Mouse (Mus musculus): ENCODE results near the gene Krt4.

Gene Krt4

GRCm38 (mm10) chr15:101892820-101893219 lies 31.7 kb downstream of the Krt4 start, which contains the start of gene Krt76:
Gene Krt76, minus strand, starts transcription at chr15:101892920.
- DNase-seq (ENCODE audit: low spot score in 2 of 2): no peak

GRCm38 (mm10) chr15:101879776-101880175 lies 44.8 kb downstream of the Krt4 start:
- DNase-seq (ENCODE audit: low spot score in 2 of 2): no peak

GRCm38 (mm10) chr15:101878041-101878440 lies 46.5 kb downstream of the Krt4 start:
- DNase-seq (ENCODE audit: low spot score in 2 of 2): no peak

DNA sequence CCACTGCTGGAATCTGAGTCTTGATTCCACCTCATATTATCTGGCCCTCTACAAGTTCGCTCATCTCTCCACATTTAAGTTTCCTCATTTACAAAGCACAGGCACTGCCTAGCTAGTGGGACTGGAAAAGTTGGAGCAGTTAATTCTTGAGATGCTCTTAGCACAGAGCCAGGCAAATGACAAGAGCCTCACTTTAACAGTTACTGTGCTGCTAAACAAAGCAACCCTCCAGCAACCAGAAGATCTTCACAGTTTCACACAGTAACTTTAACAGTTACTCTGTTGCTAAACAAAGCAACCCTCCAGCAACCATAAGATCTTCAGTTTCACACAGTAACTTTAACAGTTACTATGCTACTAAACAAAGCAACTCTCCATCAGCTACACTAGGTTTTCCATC lies 50.2 kb downstream of the Krt4 start:
- DNase-seq (ENCODE audit: low spot score in 2 of 2): no peak

DNA sequence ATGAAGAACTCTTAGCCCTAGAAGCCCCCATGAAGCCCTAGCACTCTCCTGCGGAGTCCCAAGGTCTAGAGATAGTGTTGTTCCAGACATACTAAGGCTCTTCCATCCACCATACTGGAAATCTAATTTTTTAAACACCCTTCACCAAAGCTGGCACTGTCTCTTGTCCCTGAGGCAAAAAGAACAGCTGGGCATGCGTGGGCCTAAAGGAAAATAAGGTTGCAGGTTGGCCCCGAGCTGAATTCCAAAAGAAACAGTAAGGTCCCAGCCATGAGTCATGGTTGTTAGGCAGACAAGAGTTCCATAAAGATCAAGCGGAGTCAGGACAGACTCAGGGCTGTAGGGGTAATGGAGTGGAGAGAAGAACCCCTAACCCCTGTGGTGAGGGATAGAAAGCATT lies 51.3 kb downstream of the Krt4 start:
- DNase-seq (ENCODE audit: low spot score in 2 of 2): peak in 1 of 2 experiments; percentile 23

DNA sequence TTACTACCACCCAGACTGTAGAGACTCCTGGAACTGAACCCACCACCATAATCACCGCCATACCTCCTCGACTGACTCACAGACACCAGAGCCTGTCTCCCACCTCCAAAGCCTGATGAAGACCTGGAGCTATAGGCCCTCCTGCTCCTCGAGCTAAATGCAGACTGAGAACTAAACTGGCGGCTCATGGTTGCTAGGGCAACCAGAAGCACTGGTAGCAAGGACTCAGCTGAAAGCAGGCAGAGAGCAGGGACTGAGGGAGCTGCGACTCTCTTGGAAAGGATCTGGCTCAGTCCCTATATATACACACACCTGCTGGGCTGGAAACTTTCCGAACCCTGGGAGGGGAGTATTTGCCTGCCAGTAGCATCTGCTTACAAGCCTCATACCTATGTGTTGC lies 55.1 kb downstream of the Krt4 start, which contains the start of gene Krt77:
TSS of gene Krt77 (minus strand) at position 275 of the 400 bp plus-strand sequence.
- peak; percentile 69 to 79 for DNase-seq (ENCODE audit: low spot score in 2 of 2)

All from right cerebral cortex, adult 2 months (tissue).